Mouse (Mus musculus): ENCODE measurements at regions not wholly inside any gene's neighbourhood (a gene's known extent, or its start where the extent isn't known, plus 50 kb on each side); places are given as distances from the start of the nearest gene placed in this dataset.

- peak; percentile 79 for ATAC-seq (ENCODE audit: insufficient number of reproducible peaks, insufficient read depth, low FRiP score, low read depth)
- H3K4me1 ChIP-seq (ENCODE audit: control insufficient read depth in 2 of 2, insufficient read depth in 2 of 2, low read length in 2 of 2) = peaks cover 45 to 49% of the 10 kb centered on the region in 2 experiments
- no peaks in the 10 kb centered on the region for H3K36me3 ChIP-seq (ENCODE audit: control insufficient read depth, insufficient read depth, low read length)
- under 1% methylated on average over 59 of the region's 64 CpGs for WGBS
- no peaks in the 10 kb centered on the region for H3K9me3 ChIP-seq (ENCODE audit: control insufficient read depth, low read length)
- peak overlapping the region; percentile 96 to 97 for H3K27ac ChIP-seq (replicated peaks in 1 of 2; ENCODE audit: control insufficient read depth in 1 of 2, insufficient read depth in 1 of 2, low read depth in 2 of 2, low read length in 2 of 2)
- peak overlapping the region; percentile 91 for H3K4me2 ChIP-seq (ENCODE audit: low read length)
- H3K9ac ChIP-seq (ENCODE audit: low read length) = peak overlapping the region; percentile 82
- H3K27me3 ChIP-seq (ENCODE audit: control insufficient read depth, insufficient read depth, low read length) = no peaks in the 10 kb centered on the region
- peak overlapping the region; percentile 53 to 55 for H3K4me3 ChIP-seq (ENCODE audit: control insufficient read depth in 1 of 2, insufficient read depth in 1 of 2, low read depth in 1 of 2, low read length in 2 of 2)
Observed at GRCm38 (mm10) chr17:83276000-83276891, 61.2 kb downstream of the Pkdcc start.

GRCm38 (mm10) chr17:83277117-83277947 lies 62.2 kb downstream of the Pkdcc start:
- Histone ChIP-seq H3K4me1 (ENCODE audit: control insufficient read depth in 2 of 2, insufficient read depth in 2 of 2, low read length in 2 of 2) (peaks cover 45 to 49% of the 10 kb centered on the region in 2 experiments), H3K9me3 (ENCODE audit: control insufficient read depth, low read length) (no peaks in the 10 kb centered on the region), H3K27me3 (ENCODE audit: control insufficient read depth, insufficient read depth, low read length) (no peaks in the 10 kb centered on the region), H3K36me3 (ENCODE audit: control insufficient read depth, insufficient read depth, low read length) (no peaks in the 10 kb centered on the region), H3K27ac (replicated peaks in 1 of 2; ENCODE audit: control insufficient read depth in 1 of 2, insufficient read depth in 1 of 2, low read depth in 2 of 2, low read length in 2 of 2) (peak overlapping the region; percentile 96 to 97), H3K4me2 (ENCODE audit: low read length) (peak overlapping the region; percentile 91), H3K9ac (ENCODE audit: low read length) (peak overlapping the region; percentile 82), H3K4me3 (ENCODE audit: control insufficient read depth in 1 of 2, insufficient read depth in 1 of 2, low read depth in 1 of 2, low read length in 2 of 2) (peak overlapping the region; percentile 35 to 55)
- ATAC-seq (ENCODE audit: insufficient number of reproducible peaks, insufficient read depth, low FRiP score, low read depth) = peak; percentile 64
- 8% methylated on average over 26 of the region's 26 CpGs for WGBS

- Histone ChIP-seq H3K27ac (replicated peaks in 1 of 2; ENCODE audit: control insufficient read depth in 1 of 2, insufficient read depth in 1 of 2, low read depth in 2 of 2, low read length in 2 of 2) (peak overlapping the region; percentile 96 to 97), H3K4me3 (ENCODE audit: control insufficient read depth in 1 of 2, insufficient read depth in 1 of 2, low read depth in 1 of 2, low read length in 2 of 2) (no peak overlapping the region), H3K36me3 (ENCODE audit: control insufficient read depth, insufficient read depth, low read length) (no peaks in the 10 kb centered on the region), H3K9ac (ENCODE audit: low read length) (peak overlapping the region; percentile 82), H3K4me2 (ENCODE audit: low read length) (peak overlapping the region; percentile 91), H3K9me3 (ENCODE audit: control insufficient read depth, low read length) (no peaks in the 10 kb centered on the region), H3K27me3 (ENCODE audit: control insufficient read depth, insufficient read depth, low read length) (no peaks in the 10 kb centered on the region), H3K4me1 (ENCODE audit: control insufficient read depth in 2 of 2, insufficient read depth in 2 of 2, low read length in 2 of 2) (peaks cover 43 to 48% of the 10 kb centered on the region in 2 experiments)
- no peak for ATAC-seq (ENCODE audit: insufficient number of reproducible peaks, insufficient read depth, low FRiP score, low read depth)
- WGBS = 38% methylated on average over 14 of the region's 14 CpGs
Observed at GRCm38 (mm10) chr17:83277948-83278924, 63.1 kb downstream of the Pkdcc start.

- H3K9me3 ChIP-seq (ENCODE audit: control insufficient read depth, low read length) = no peaks in the 10 kb centered on the region
- H3K4me3 ChIP-seq (ENCODE audit: control insufficient read depth in 1 of 2, insufficient read depth in 1 of 2, low read depth in 1 of 2, low read length in 2 of 2) = no peak overlapping the region
- peaks cover 19 to 25% of the 10 kb centered on the region in 2 experiments for H3K4me1 ChIP-seq (ENCODE audit: control insufficient read depth in 2 of 2, insufficient read depth in 2 of 2, low read length in 2 of 2)
- H3K27ac ChIP-seq (replicated peaks in 1 of 2; ENCODE audit: control insufficient read depth in 1 of 2, insufficient read depth in 1 of 2, low read depth in 2 of 2, low read length in 2 of 2) = no peak overlapping the region
- H3K9ac ChIP-seq (ENCODE audit: low read length) = no peak overlapping the region
- no peak for ATAC-seq (ENCODE audit: insufficient number of reproducible peaks, insufficient read depth, low FRiP score, low read depth)
- no peaks in the 10 kb centered on the region for H3K27me3 ChIP-seq (ENCODE audit: control insufficient read depth, insufficient read depth, low read length)
- 89% methylated on average over 3 of the region's 3 CpGs for WGBS
- H3K4me2 ChIP-seq (ENCODE audit: low read length) = no peak overlapping the region
- no peaks in the 10 kb centered on the region for H3K36me3 ChIP-seq (ENCODE audit: control insufficient read depth, insufficient read depth, low read length)
Observed at GRCm38 (mm10) chr17:83283328-83283727, 67.4 kb upstream of the Eml4 start.

- Histone ChIP-seq H3K4me1 (ENCODE audit: control insufficient read depth in 2 of 2, insufficient read depth in 2 of 2, low read length in 2 of 2) (peaks cover 9% of the 10 kb centered on the region in 2 experiments; a peak in 3 of 4 replicates), H3K9ac (ENCODE audit: low read length) (peak overlapping the region; percentile 42), H3K4me2 (ENCODE audit: low read length) (peak overlapping the region; percentile 57), H3K9me3 (ENCODE audit: control insufficient read depth, low read length) (no peaks in the 10 kb centered on the region), H3K4me3 (ENCODE audit: control insufficient read depth in 1 of 2, insufficient read depth in 1 of 2, low read depth in 1 of 2, low read length in 2 of 2) (peak overlapping the region in 1 of 2 experiments; percentile 4; a peak in 2 of 4 replicates), H3K27ac (replicated peaks in 1 of 2; ENCODE audit: control insufficient read depth in 1 of 2, insufficient read depth in 1 of 2, low read depth in 2 of 2, low read length in 2 of 2) (peak overlapping the region; percentile 7 to 58), H3K36me3 (ENCODE audit: control insufficient read depth, insufficient read depth, low read length) (no peaks in the 10 kb centered on the region), H3K27me3 (ENCODE audit: control insufficient read depth, insufficient read depth, low read length) (no peaks in the 10 kb centered on the region)
- 44% methylated on average over 6 of the region's 6 CpGs for WGBS
- ATAC-seq (ENCODE audit: insufficient number of reproducible peaks, insufficient read depth, low FRiP score, low read depth) = no peak
Observed at GRCm38 (mm10) chr17:83287381-83288142, 63.2 kb upstream of the Eml4 start.

- no peaks in the 10 kb centered on the region for H3K9me3 ChIP-seq (ENCODE audit: control insufficient read depth, low read length)
- H3K4me3 ChIP-seq (ENCODE audit: control insufficient read depth in 1 of 2, insufficient read depth in 1 of 2, low read depth in 1 of 2, low read length in 2 of 2) = peak overlapping the region in 1 of 2 experiments; percentile 4; a peak in 2 of 4 replicates
Observed at GRCm38 (mm10) chr17:83288143-83288492, 62.6 kb upstream of the Eml4 start.

More at GRCm38 (mm10) chr17:83288143-83288492, 62.6 kb upstream of the Eml4 start:
- Histone ChIP-seq H3K9ac (ENCODE audit: low read length) (peak overlapping the region; percentile 42), H3K36me3 (ENCODE audit: control insufficient read depth, insufficient read depth, low read length) (no peaks in the 10 kb centered on the region), H3K4me2 (ENCODE audit: low read length) (peak overlapping the region; percentile 57), H3K4me1 (ENCODE audit: control insufficient read depth in 2 of 2, insufficient read depth in 2 of 2, low read length in 2 of 2) (peaks cover 9% of the 10 kb centered on the region in 2 experiments; a peak in 3 of 4 replicates), H3K27me3 (ENCODE audit: control insufficient read depth, insufficient read depth, low read length) (no peaks in the 10 kb centered on the region), H3K27ac (replicated peaks in 1 of 2; ENCODE audit: control insufficient read depth in 1 of 2, insufficient read depth in 1 of 2, low read depth in 2 of 2, low read length in 2 of 2) (peak overlapping the region; percentile 7 to 58; a peak in 3 of 4 replicates)
- peak; percentile 45; the same call in 1 of the 2 replicates for ATAC-seq (ENCODE audit: insufficient number of reproducible peaks, insufficient read depth, low FRiP score, low read depth)
- WGBS = 2% methylated on average over 7 of the region's 7 CpGs

Data from heart, embryonic 14.5 days (tissue).